Mouse (Mus musculus) adrenal gland, postnatal 14 days (tissue): ENCODE data around the gene 1520401A03Rik. TPM values are rescaled to one million over a fixed set of nuclear protein-coding genes. Genes with fewer than 3 reads are reported as not detected.
A peak's percentile ranks its signal among the peaks of the same experiment; 100 is the strongest.

ENCODE experiments used
- DNase-seq: peaks from one replicate; pipeline ENCODE4 v3.0.0; 2021; ENCODE audit warnings: mixed read lengths
- total RNA-seq: library from RNA; stranded (reverse); gene quantifications from 2 replicates; pipeline ENCODE4 v1.2.3, GENCODE M21; 2021

The 1520401A03Rik gene
- total RNA-seq, 1 experiment from 2014 or later: 1.9 TPM

DNA sequence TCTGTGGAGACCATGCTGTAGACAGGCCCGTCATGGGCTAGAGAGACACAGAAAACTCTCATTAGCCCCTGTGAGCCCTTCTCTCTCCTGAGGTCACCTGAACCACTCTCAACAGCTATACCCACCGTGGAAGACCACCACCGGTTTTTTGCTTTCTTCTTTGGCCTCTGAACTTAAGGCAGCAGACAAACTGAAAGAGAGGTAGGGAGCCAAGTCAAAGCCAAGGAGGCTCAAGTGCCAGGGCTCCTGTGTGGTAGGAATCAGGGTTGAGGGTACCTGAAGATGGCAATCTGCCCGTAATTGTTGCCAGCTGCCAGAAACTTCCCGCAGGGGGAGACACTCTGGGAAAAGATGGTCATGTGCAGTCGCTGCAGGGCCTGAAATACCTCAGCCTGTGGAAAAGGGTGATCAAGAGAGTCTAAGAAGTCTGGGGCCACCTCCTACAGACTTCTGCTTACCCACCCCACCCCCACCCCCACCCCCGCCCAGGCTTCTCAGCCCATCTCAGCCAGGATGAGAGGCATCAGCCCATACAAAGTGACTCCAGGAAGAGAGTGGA, 52.0 kb downstream of the 1520401A03Rik start:
- no peak for DNase-seq

DNA sequence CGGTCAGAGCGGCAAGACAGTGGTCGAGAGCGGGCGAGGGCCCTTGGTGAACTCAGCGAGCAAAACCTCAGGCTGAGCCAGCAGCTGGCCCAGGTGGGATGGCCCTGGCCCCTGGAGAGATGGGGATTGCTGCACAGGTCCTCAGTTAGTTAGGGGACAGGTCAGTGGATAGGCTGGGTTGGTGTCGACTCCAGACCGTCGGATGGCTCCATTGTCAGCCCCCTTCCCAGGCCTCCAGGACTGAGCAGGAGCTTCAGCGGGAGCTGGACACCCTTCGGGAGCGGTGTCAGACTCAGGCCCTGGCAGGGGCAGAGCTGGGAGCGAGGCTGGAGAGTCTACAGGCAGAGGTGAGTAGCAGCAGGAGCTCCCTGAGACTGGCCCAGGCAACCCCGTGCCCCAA, 57.1 kb downstream of the 1520401A03Rik start:
- no peak for DNase-seq

DNA sequence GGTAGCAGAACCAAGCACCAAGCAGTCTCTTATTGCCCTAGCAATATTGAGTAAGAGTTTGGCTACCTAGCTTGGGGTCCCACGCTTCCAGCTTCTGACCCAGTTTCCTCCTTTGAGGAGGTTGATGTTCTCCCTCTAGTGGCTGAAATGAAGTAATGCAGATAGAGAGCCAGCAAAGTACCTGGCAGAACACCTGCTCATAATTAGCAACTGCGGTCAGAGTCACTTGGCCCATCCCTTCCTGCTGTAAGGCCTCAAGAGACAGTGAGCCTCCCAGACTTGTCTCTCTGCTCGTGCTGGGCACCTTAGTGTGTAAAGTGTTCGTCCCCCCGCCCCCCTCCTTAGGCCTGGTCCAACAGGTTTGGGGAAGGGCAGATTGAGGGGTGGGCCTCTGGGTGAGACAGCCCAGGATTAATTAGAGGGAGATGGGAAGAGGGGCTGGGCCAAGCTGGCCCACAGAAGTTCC, 58.0 kb downstream of the 1520401A03Rik start:
- DNase-seq: no peak

DNA sequence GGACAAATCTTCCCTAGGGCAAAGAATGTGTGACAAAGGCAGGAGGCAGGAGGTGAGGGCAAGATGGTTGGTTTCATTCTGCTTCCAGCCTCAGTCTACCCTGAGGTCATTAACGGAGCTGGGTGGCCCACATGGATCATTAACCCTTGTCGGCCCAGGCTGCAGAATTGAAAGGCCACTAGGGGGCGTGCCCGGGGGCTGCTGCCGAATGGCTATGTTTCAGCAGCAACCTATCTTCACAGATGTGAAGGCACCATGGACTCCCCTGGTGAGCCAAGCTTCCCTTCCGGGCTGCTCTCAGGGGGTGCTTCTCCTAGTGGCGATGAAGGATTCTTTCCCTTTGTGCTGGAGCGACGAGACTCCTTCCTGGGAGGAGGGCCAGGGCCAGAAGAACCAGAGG, 61.1 kb downstream of the 1520401A03Rik start:
- peak; percentile 57 for DNase-seq

DNA sequence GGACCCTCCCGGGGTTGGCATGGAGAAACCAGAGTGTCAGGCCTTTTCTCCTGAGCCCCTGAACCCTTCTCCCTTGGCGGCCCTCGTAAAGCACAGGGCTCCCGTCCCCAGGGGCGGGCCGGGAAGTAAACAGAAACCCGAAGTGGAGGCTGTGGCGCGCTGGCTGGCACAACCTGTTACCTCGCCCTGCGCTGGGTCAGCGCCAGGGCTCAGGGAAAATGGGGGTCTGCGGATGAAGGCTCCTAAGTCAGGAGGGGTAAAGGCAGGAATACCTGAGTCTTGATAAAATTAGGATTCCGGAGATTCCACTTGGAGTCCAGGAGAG, 61.7 kb downstream of the 1520401A03Rik start:
- DNase-seq: no peak

DNA sequence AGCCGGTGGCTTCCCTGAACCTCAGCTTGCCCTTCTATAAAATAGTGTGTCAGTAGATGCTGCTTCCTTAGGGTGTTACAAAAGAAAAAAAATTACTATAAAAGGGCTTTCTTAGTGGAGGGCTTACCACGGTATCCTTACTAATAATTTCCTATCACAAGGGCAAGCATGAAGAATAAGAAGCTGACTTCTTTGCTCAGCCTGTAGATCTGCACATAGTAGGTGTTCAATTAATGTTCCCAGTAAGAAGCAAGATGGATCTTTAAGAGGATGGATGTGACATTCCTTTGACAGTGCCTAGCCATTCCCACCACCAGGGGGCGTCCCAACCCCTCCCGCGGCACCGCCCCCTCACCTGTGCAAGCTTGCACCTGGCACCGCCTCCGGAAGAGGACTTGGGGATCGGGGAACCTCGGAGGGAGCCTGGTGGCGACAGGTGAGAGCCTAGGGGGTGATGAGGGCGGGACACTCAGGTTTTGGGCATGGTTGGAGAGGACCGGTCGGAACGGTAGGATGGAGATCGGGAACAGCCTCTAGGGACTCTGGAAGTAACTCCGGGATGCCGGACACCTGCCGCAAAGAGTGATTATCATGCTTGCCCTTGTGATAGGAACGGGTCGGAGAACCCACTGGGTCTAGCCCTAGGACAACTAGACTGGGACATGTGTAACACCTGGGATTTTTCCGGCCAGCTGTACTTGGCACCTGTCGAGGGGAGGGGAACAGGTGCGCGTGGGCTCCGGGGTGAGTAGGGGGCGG, 62.3 kb downstream of the 1520401A03Rik start, which contains the start of gene Bicdl2:
Gene Bicdl2 (plus strand): TSS at position 390 of the 759 bp plus-strand sequence.
- DNase-seq: peak; percentile 73

DNA sequence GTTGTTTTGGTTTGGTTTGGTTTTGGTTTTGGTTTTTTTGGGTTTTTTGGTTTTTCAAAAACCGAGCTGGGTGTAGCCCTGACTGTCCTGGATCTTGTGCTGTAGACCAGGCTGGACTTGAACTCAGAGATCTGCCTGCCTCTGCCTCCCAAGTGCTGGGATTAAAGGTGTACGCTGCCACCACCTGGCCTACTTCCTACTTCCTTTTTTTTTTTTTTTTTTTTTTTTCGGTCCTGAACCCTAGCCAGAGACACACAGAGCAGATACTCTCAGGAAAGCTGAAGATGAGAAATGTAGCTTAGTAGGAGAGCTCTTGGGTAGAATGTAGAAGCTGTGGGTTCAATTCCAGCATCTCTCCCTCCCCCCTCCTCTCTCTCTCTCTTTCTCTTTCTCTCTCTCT, 64.1 kb downstream of the 1520401A03Rik start:
- no peak for DNase-seq

Other genes starting within 250 kb of the 1520401A03Rik start
- gene Vmn2r117, start 243.1 kb downstream of the 1520401A03Rik start, total RNA-seq: not detected in 2 replicates
- 9.2 and 9.9 TPM in 2 replicates for gene Zfp213, start 158.5 kb downstream of the 1520401A03Rik start, total RNA-seq
- gene Zfp13, start 123.3 kb downstream of the 1520401A03Rik start, total RNA-seq: 8.5 and 14.6 TPM in 2 replicates
- gene Zscan10, start 121.9 kb downstream of the 1520401A03Rik start, total RNA-seq: not detected in 2 replicates
- gene Mmp25, start 77.5 kb downstream of the 1520401A03Rik start, total RNA-seq: 0.37 and 0.53 TPM in 2 replicates
- gene Bicdl2, start 62.3 kb downstream of the 1520401A03Rik start, total RNA-seq: not detected in 2 replicates
- gene Hcfc1r1, start 49.2 kb downstream of the 1520401A03Rik start, total RNA-seq: 158 and 163 TPM in 2 replicates
- gene Thoc6, start 48.9 kb downstream of the 1520401A03Rik start, total RNA-seq: 25.2 and 26.3 TPM in 2 replicates
- 85.2 and 119 TPM in 2 replicates for gene Tnfrsf12a, start 45.3 kb downstream of the 1520401A03Rik start, total RNA-seq
- 0.30 TPM in 1 of 2 replicates, not detected in the other for gene Cldn6, start 43.5 kb downstream of the 1520401A03Rik start, total RNA-seq
- gene Cldn9, start 38.8 kb downstream of the 1520401A03Rik start, total RNA-seq: not detected in 2 replicates
- gene Pkmyt1, start 3.6 kb upstream of the 1520401A03Rik start, total RNA-seq: 9.7 and 11.3 TPM in 2 replicates
- gene Paqr4, start 18.1 kb upstream of the 1520401A03Rik start, total RNA-seq: 11.3 and 14.3 TPM in 2 replicates
- not detected in 2 replicates for gene Kremen2, start 23.1 kb upstream of the 1520401A03Rik start, total RNA-seq
- 44.4 and 46.4 TPM in 2 replicates for gene Flywch1, start 48.8 kb upstream of the 1520401A03Rik start, total RNA-seq
- 6.5 and 9.8 TPM in 2 replicates for gene Flywch2, start 63.3 kb upstream of the 1520401A03Rik start, total RNA-seq
- 515 and 599 TPM in 2 replicates for gene Srrm2, start 67.7 kb upstream of the 1520401A03Rik start, total RNA-seq
- gene Elob, start 106.4 kb upstream of the 1520401A03Rik start, total RNA-seq: 376 and 380 TPM in 2 replicates
- gene Prss33, start 113.3 kb upstream of the 1520401A03Rik start, total RNA-seq: not detected in 2 replicates
- gene Prss32, start 121.1 kb upstream of the 1520401A03Rik start, total RNA-seq: not detected in 2 replicates
- 0.56 TPM in 1 of 2 replicates, not detected in the other for gene Prss41, start 121.4 kb upstream of the 1520401A03Rik start, total RNA-seq
- not detected in 2 replicates for gene Prss21, start 145.3 kb upstream of the 1520401A03Rik start, total RNA-seq
- gene Dcpp1, start 158.1 kb upstream of the 1520401A03Rik start, total RNA-seq: not detected in 2 replicates
- gene Dcpp2, start 158.1 kb upstream of the 1520401A03Rik start, total RNA-seq: not detected in 2 replicates
- not detected in 2 replicates for gene Dcpp3, start 194.7 kb upstream of the 1520401A03Rik start, total RNA-seq
- gene Sbp, start 218.9 kb upstream of the 1520401A03Rik start, total RNA-seq: not detected in 2 replicates
- not detected in 2 replicates for gene Sbpl, start 232.5 kb upstream of the 1520401A03Rik start, total RNA-seq